Mouse (Mus musculus): ENCODE data around the gene Rplp2.

Rplp2 gene

DNA sequence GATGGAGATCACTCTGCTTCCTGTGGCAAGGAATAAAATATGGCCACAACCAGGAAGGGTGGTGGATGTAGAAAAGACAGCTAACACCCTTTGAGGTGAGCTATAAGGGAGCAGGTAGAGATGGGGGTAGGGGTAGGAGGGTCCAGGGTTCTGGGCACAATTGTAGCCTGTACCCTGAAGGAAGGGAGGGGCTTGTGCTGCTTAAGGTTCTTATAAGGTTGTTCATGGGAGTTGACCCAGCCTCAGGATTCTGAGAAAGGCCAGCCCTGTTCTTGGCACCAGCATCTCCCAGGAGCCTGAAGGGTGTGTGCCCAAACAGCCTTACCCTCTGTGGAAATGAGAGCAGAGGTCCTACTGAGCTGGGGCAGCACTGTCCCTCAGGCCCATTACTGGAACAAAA is 4.8 kb downstream of the Rplp2 start:
- no peak for DNase-seq (ENCODE audit: low spot score)

DNA sequence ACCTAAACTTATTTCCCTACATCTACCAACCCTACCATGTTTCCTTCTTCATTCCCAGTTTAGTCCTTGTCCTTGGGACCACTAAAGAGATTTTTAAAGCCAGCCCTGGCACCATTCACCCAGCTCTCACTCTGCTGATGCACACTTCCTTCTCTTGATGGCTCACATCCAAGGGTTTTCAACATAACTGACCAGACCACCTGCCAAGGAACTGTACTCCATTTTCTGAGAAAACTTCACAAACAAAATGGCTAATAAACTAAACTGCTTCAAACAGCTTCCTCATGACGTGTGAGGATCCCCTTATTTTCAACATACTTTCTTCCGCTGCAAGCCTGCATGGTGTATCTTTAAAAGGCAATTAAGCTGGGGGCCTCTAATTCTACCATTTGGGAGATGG is 6.5 kb downstream of the Rplp2 start:
- no peak for DNase-seq (ENCODE audit: low spot score)

- peak; percentile 91 for DNase-seq (ENCODE audit: low spot score)
These were observed 7.9 kb downstream of the Rplp2 start, which contains the start of gene Pnpla2 for GRCm38 (mm10) chr7:141454967-141455551. Gene Pnpla2 (plus strand): TSS chr7:141455198.

GRCm38 (mm10) chr7:141455610-141456314 is 8.6 kb downstream of the Rplp2 start:
- no peak for DNase-seq (ENCODE audit: low spot score)

- no peak for DNase-seq (ENCODE audit: low spot score)
These were observed 9.6 kb downstream of the Rplp2 start for GRCm38 (mm10) chr7:141456739-141457138.

GRCm38 (mm10) chr7:141457236-141457635 is 10.1 kb downstream of the Rplp2 start:
- DNase-seq (ENCODE audit: low spot score): no peak

GRCm38 (mm10) chr7:141457986-141458660 is 11.0 kb downstream of the Rplp2 start:
- no peak for DNase-seq (ENCODE audit: low spot score)

DNA sequence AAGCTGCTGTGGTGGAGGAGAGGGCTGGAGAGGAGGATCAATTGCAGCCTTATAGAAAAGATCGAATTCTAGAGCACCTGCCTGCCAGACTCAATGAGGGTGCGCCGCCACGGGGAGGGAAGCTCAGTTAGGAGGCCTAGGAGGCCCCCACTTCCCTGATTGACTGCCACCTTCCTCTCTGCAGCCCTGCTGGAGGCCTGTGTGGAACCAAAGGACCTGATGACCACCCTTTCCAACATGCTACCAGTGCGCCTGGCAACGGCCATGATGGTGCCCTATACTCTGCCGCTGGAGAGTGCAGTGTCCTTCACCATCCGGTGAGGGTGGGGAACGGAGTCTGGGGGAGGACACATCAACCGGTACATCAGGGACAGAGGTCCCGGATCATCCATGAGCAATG is 11.5 kb downstream of the Rplp2 start:
- DNase-seq (ENCODE audit: low spot score): no peak

GRCm38 (mm10) chr7:141459301-141459711 is 12.1 kb downstream of the Rplp2 start:
- DNase-seq (ENCODE audit: low spot score): no peak

GRCm38 (mm10) chr7:141460001-141460390 is 12.8 kb downstream of the Rplp2 start:
- no peak for DNase-seq (ENCODE audit: low spot score)

GRCm38 (mm10) chr7:141460391-141461113 is 13.4 kb downstream of the Rplp2 start, which contains the start of gene Cracr2b:
Gene Cracr2b (plus strand): TSS chr7:141461094.
- no peak for DNase-seq (ENCODE audit: low spot score)

DNA sequence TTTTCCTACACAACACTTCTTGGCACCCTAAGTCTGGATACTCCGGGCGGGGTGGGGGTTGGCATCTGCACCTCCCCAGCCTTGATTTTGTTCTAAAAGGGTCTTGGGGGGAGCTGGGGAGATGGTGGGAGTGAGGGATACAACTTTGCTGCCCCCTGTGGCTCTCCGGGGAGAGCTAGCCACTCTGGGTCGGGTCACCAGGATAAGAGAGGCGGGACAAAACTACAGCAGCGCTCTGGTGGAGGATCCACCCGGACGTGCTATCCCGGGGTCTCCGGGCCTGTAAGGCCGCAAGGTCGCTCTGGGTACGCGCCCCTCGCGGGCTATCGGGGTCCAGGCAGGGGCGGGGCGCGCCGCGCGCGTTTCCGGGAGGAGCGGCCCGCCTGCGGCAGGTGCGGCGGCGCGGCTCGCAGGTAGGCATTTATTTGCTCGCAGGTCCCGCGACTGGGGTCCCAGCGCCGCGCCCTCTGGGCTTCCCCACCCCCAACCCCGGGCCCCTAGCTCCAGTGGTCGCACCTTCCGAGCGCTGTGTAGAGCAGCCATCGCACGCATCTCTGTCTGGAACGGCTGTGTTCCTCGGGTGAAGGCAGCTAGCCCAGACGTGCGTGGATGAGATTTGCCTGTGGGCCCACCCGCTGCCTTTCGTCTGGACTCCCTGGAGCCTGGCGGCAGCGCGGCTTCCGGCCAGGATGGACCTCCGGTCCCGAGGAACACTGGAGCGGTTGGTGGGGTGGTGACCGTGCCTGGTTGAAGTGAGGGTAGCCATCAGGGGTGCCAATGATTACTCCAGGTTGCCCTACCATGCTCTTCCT is 14.6 kb downstream of the Rplp2 start:
- no peak for DNase-seq (ENCODE audit: low spot score)

DNA sequence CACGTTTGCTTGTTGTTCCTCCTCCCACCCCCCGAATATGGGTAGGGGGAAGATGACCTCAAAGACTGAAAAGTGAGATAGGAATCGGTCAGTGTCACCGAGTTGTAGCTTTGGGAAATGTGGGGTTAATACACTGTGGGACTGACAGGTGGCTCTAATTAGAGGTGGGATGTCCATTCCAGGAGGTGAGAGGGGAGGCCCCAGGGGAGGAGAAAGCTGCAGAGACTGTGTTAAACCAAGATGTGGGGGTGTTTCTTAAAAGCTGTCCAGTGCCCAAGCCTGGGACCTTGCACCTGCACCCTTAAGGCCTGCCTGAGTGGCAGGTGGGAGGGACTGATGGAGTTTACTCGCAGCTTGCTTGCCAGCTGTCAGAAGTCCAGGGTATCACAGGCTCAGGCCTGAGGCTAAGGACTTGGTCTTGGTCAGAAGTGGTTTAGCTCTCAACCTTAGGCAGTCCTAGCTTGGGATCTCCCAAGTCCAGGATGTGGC is 15.2 kb downstream of the Rplp2 start:
- DNase-seq (ENCODE audit: low spot score): no peak

DNA sequence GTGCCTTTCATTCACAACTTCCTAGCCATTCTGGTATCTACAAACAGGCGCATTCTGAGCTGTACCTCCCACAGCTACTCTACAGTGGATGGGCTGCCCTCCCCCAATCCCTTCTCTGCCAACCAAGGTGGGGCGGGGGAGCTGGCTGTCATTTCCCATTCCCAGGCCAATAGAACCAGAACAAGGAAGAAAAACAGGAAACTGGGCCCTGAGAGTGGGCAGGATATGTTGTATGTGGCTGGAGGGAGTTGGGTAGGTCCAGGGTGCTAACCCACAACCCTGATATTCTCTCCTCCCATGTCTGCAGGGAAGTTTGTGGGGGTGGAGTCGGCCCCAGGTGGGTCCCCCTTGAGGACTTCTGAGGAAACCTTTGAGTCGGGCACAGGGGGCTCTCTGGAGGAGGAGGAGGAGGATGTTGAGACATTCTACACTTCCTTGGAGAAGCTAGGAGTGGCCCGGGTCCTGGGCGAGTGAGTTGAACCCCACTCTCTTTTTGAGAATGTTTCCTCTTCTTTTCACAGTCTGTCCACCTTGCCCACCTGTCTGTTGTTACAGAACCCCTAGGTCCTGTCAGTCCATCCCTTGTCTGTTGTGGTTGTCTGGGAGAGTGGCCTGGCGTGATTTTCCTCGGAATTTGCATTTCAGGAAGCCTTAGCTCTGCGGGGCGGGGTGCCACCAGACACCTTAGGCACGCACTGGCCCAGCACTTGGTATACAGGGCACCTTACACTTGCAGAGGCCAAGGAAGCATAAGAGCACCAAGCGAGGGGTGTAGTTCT is 16.8 kb downstream of the Rplp2 start:
- DNase-seq (ENCODE audit: low spot score): peak; percentile 7

DNA sequence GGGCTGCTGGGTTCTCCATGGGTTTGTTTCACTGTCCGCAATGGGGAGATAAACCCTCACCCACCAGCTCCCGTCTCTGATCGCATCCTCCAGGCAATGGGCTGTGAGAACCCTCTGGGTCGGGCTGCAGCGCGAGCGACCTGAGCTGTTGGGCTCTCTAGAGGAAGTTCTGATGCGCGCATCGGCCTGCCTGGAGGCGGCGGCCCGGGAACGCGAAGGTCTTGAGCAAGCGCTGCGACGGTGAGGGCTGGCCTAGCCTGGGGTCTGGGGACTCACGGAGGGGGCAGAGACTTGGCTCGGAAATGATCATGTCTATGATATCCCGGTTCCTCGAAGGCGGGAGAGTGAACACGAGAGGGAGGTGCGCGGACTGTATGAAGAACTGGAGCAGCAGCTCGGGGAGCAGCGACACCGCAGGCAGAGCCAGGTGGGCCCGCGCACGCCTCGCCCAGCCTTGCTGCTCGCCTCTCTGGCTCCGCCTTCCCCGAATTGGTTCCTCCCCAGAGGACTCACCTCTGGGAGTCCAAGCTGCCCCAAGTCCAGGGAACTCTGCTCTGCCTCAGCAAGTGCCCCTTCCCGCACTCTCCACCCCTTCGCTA is 17.5 kb downstream of the Rplp2 start:
- DNase-seq (ENCODE audit: low spot score): peak; percentile 66

GRCm38 (mm10) chr7:141465388-141466044 is 18.3 kb downstream of the Rplp2 start:
- DNase-seq (ENCODE audit: low spot score): peak; percentile 30

GRCm38 (mm10) chr7:141466045-141466394 is 18.9 kb downstream of the Rplp2 start:
- DNase-seq (ENCODE audit: low spot score): no peak

GRCm38 (mm10) chr7:141466607-141467148 is 19.5 kb downstream of the Rplp2 start:
- DNase-seq (ENCODE audit: low spot score): no peak

- DNase-seq (ENCODE audit: low spot score): peak; percentile 85
These were observed 20.3 kb downstream of the Rplp2 start, which contains the start of gene Cd151 for GRCm38 (mm10) chr7:141467230-141468030. Gene Cd151 (plus strand): TSS chr7:141467392.

Data from testis, postnatal 14 days (tissue).